Mouse (Mus musculus): ENCODE results near the gene Gm14325. TPM values are rescaled to one million over a fixed set of nuclear protein-coding genes. Genes with fewer than 3 reads are reported as not detected.

Gm14325 gene
- 3.0 to 9.9 TPM (median 5.8 TPM) in 4 replicates for total RNA-seq (2023; ENCODE audit: inconsistent age)

GRCm38 (mm10) chr2:177839901-177840663 is at the start of gene Gm14325:
Gene Gm14325, minus strand, starts transcription at chr2:177840336.

Other genes starting within 250 kb of the Gm14325 start
- gene Gm14322, start 81.0 kb downstream of the Gm14325 start, total RNA-seq (2023; ENCODE audit: inconsistent age): 4.0 to 5.6 TPM (median 4.6 TPM) in 4 replicates
- gene Gm14327, start 56.8 kb upstream of the Gm14325 start, total RNA-seq (2023; ENCODE audit: inconsistent age): 0.51 to 2.1 TPM (median 1.8 TPM) in 3 of 4 replicates, not detected in the other
- gene Zfp972, start 85.3 kb upstream of the Gm14325 start, total RNA-seq (2023; ENCODE audit: inconsistent age): 1.7 TPM in 1 of 4 replicates, not detected in the others
- gene Gm14326, start 117.0 kb upstream of the Gm14325 start, total RNA-seq (2023; ENCODE audit: inconsistent age): 3.8 to 7.8 TPM (median 5.5 TPM) in 4 replicates
- 13.6 to 19.4 TPM (median 14.7 TPM) in 4 replicates for gene Zfp971, start 182.9 kb upstream of the Gm14325 start, total RNA-seq (2023; ENCODE audit: inconsistent age)
- 3.2 to 4.3 TPM (median 4.0 TPM) in 4 replicates for gene Zfp931, start 238.1 kb upstream of the Gm14325 start, total RNA-seq (2023; ENCODE audit: inconsistent age)

Data from B cell, adult (primary cell).